Mouse (Mus musculus) G1E (cell line): Measurements from ENCODE around the gene Zscan5b.

ENCODE experiments used
- CTCF ChIP-seq: IDR thresholded peaks from 2 replicates; pipeline ENCODE4 v1.5.1; 2012; ENCODE audit warnings: low read depth, low read length, inconsistent platforms, mixed read lengths
- GATA1 ChIP-seq: IDR thresholded peaks from 2 replicates; pipeline ENCODE4 v1.6.1; 2012; ENCODE audit warnings: borderline replicate concordance, low read length, inconsistent platforms, mixed read lengths
- POLR2AphosphoS5 ChIP-seq: IDR thresholded peaks from 2 replicates; pipeline ENCODE4 v1.6.1; 2012; ENCODE audit warnings: low read depth, low read length, inconsistent platforms; ENCODE audit not compliant: insufficient replicate concordance

- TF ChIP-seq CTCF (no peak), POLR2AphosphoS5 (no peak), GATA1 (no peak)
Measured at GRCm38 (mm10) chr7:6179013-6179412, 43.1 kb upstream of the Zscan5b start.
